In genomic region chr4:81251934-81252333, GRCm38 (mm10) we compare ENCODE assay signal across 8 mouse cellular contexts.
A peak's percentile ranks its signal among the peaks of the same experiment; 100 is the strongest.
DNase-seq lines count a peak whose midpoint lies in the region; ATAC-seq lines count a peak whose summit lies in the region.

No protein-coding gene starts in this region.

- H3K9ac ChIP-seq in intestine, embryonic 14.5 days (ENCODE audit: low read length) = no peak overlapping the region
- H3K9ac ChIP-seq in intestine, embryonic 16.5 days (ENCODE audit: low read depth, low read length) = no peak overlapping the region
- no peak overlapping the region for H3K9ac ChIP-seq in embryonic facial prominence, embryonic 14.5 days (ENCODE audit: low read depth, low read length)
- no peak overlapping the region for H3K9ac ChIP-seq in neural tube, embryonic 13.5 days

- no peaks in the 10 kb centered on the region for H3K27me3 ChIP-seq in intestine, embryonic 14.5 days (replicated peaks; ENCODE audit: control insufficient read depth, insufficient read depth, low read length)
- no peaks in the 10 kb centered on the region for H3K27me3 ChIP-seq in intestine, embryonic 16.5 days (replicated peaks; ENCODE audit: control insufficient read depth, insufficient read depth, low read length)
- H3K27me3 ChIP-seq in embryonic facial prominence, embryonic 14.5 days (replicated peaks; ENCODE audit: control insufficient read depth, insufficient read depth, low read length) = no peaks in the 10 kb centered on the region
- H3K27me3 ChIP-seq in neural tube, embryonic 13.5 days = no peaks in the 10 kb centered on the region

- no peak overlapping the region for H3K27ac ChIP-seq in intestine, embryonic 14.5 days (ENCODE audit: low read depth)
- H3K27ac ChIP-seq in intestine, embryonic 16.5 days (ENCODE audit: low read length) = no peak overlapping the region
- no peak overlapping the region for H3K27ac ChIP-seq in embryonic facial prominence, embryonic 14.5 days (replicated peaks; ENCODE audit: low read depth, low read length)
- H3K27ac ChIP-seq in neural tube, embryonic 13.5 days (replicated peaks) = no peak overlapping the region

- intact Hi-C loops in left cerebral cortex, postnatal 4 days (cut with DNase I) = loop anchor here (5.0 kb wide), 2 partner anchors 70 to 385 kb away; no protein-coding TSS in a partner anchor

- H3K36me3 ChIP-seq in intestine, embryonic 14.5 days (ENCODE audit: control insufficient read depth, insufficient read depth, low read length) = no peaks in the 10 kb centered on the region
- H3K36me3 ChIP-seq in intestine, embryonic 16.5 days (ENCODE audit: control insufficient read depth, insufficient read depth, low read length) = no peaks in the 10 kb centered on the region
- no peaks in the 10 kb centered on the region for H3K36me3 ChIP-seq in embryonic facial prominence, embryonic 14.5 days (ENCODE audit: control insufficient read depth, insufficient read depth, low read length)
- no peaks in the 10 kb centered on the region for H3K36me3 ChIP-seq in neural tube, embryonic 13.5 days

- H3K4me2 ChIP-seq in intestine, embryonic 14.5 days (ENCODE audit: low read length) = no peak overlapping the region
- H3K4me2 ChIP-seq in intestine, embryonic 16.5 days (ENCODE audit: low read depth, low read length) = no peak overlapping the region
- no peak overlapping the region for H3K4me2 ChIP-seq in embryonic facial prominence, embryonic 14.5 days (ENCODE audit: low read depth, low read length)
- no peak overlapping the region for H3K4me2 ChIP-seq in neural tube, embryonic 13.5 days

- H3K9me3 ChIP-seq in intestine, embryonic 14.5 days (ENCODE audit: control insufficient read depth, low read length) = no peaks in the 10 kb centered on the region
- no peaks in the 10 kb centered on the region for H3K9me3 ChIP-seq in intestine, embryonic 16.5 days (ENCODE audit: control insufficient read depth, low read length)
- no peaks in the 10 kb centered on the region for H3K9me3 ChIP-seq in embryonic facial prominence, embryonic 14.5 days (ENCODE audit: control insufficient read depth, low read length)
- no peaks in the 10 kb centered on the region for H3K9me3 ChIP-seq in neural tube, embryonic 13.5 days

- 8% methylated on average over 5 of the region's 5 CpGs for WGBS in intestine, embryonic 14.5 days
- WGBS in intestine, embryonic 16.5 days = 10% methylated on average over 5 of the region's 5 CpGs
- WGBS in embryonic facial prominence, embryonic 14.5 days = 8% methylated on average over 5 of the region's 5 CpGs
- 15% methylated on average over 5 of the region's 5 CpGs for WGBS in neural tube, embryonic 13.5 days

- ATAC-seq in intestine, embryonic 14.5 days (replicated peaks; ENCODE audit: low FRiP score, low TSS enrichment, low read depth) = no peak
- ATAC-seq in intestine, embryonic 16.5 days = no peak
- ATAC-seq in embryonic facial prominence, embryonic 14.5 days (ENCODE audit: low read depth) = no peak
- peak; percentile 67; the same call in 1 of the 2 replicates for ATAC-seq in neural tube, embryonic 13.5 days (ENCODE audit: low read depth)

- H3K4me3 ChIP-seq in intestine, embryonic 14.5 days (ENCODE audit: low read depth, low read length) = no peak overlapping the region
- no peak overlapping the region for H3K4me3 ChIP-seq in intestine, embryonic 16.5 days (ENCODE audit: low read length)
- H3K4me3 ChIP-seq in embryonic facial prominence, embryonic 14.5 days (ENCODE audit: low read depth, low read length) = no peak overlapping the region
- no peak overlapping the region for H3K4me3 ChIP-seq in neural tube, embryonic 13.5 days

- DNase-seq in intestine, embryonic 14.5 days (ENCODE audit: low spot score) = peak; percentile 84
- peak; percentile 46 for DNase-seq in adrenal gland, postnatal 10 days
- peak; percentile 57 for DNase-seq in embryonic facial prominence, embryonic 14.5 days (ENCODE audit: low spot score)
- peak; percentile 74 for DNase-seq in kidney, adult 18-20 months
- peak; percentile 59 for DNase-seq in left cerebral cortex, postnatal 4 days
- DNase-seq in natural killer cell, adult 2 months (ENCODE audit: low spot score in 2 of 2) = no peak

- no peaks in the 10 kb centered on the region for H3K4me1 ChIP-seq in intestine, embryonic 14.5 days (replicated peaks; ENCODE audit: control insufficient read depth, insufficient read depth, low read length)
- no peaks in the 10 kb centered on the region for H3K4me1 ChIP-seq in intestine, embryonic 16.5 days (ENCODE audit: control insufficient read depth, insufficient read depth, low read length)
- H3K4me1 ChIP-seq in embryonic facial prominence, embryonic 14.5 days (ENCODE audit: control insufficient read depth, insufficient read depth, low read length) = no peaks in the 10 kb centered on the region
- no peaks in the 10 kb centered on the region for H3K4me1 ChIP-seq in neural tube, embryonic 13.5 days (replicated peaks)

Comparison
In these comparisons a context has a peak if more than half of its experiments do, and no peak if none do; other contexts are left out.
1. DNase-seq: peak in intestine, embryonic 14.5 days (single experiment), adrenal gland, postnatal 10 days (single experiment), embryonic facial prominence, embryonic 14.5 days (single experiment), kidney, adult 18-20 months (single experiment) and left cerebral cortex, postnatal 4 days (single experiment); none in natural killer cell, adult 2 months (0 of 2).